Mouse (Mus musculus): Measurements from ENCODE around the gene Aqr.

Aqr gene

GRCm38 (mm10) chr2:114136755-114137154 is 50.1 kb downstream of the Aqr start:
- no peak for DNase-seq (ENCODE audit: low spot score in 2 of 2)

- DNase-seq (ENCODE audit: low spot score in 2 of 2), result no peak
Observed at GRCm38 (mm10) chr2:114135777-114136176, 51.0 kb downstream of the Aqr start.

- DNase-seq (ENCODE audit: low spot score in 2 of 2), result no peak
Observed at GRCm38 (mm10) chr2:114133355-114133754, 53.5 kb downstream of the Aqr start.

- DNase-seq (ENCODE audit: low spot score in 2 of 2), result no peak
Observed at GRCm38 (mm10) chr2:114130657-114131056, 56.2 kb downstream of the Aqr start.

GRCm38 (mm10) chr2:114123304-114123703 is 63.5 kb downstream of the Aqr start:
- no peak for DNase-seq (ENCODE audit: low spot score in 2 of 2)

GRCm38 (mm10) chr2:114119451-114119850 is 67.4 kb downstream of the Aqr start:
- DNase-seq (ENCODE audit: low spot score in 2 of 2), result no peak

- DNase-seq (ENCODE audit: low spot score in 2 of 2), result no peak
Observed at GRCm38 (mm10) chr2:114117665-114118064, 69.2 kb downstream of the Aqr start.

- DNase-seq (ENCODE audit: low spot score in 2 of 2), result no peak
Observed at GRCm38 (mm10) chr2:114117235-114117634, 69.6 kb downstream of the Aqr start.

GRCm38 (mm10) chr2:114115563-114115962 is 71.3 kb downstream of the Aqr start:
- no peak for DNase-seq (ENCODE audit: low spot score in 2 of 2)

GRCm38 (mm10) chr2:114107288-114108278 is 79.2 kb downstream of the Aqr start:
- DNase-seq (ENCODE audit: low spot score in 2 of 2), result no peak

- DNase-seq (ENCODE audit: low spot score in 2 of 2), result no peak
Observed at GRCm38 (mm10) chr2:114106383-114106782, 80.4 kb downstream of the Aqr start.

GRCm38 (mm10) chr2:114102471-114102870 is 84.4 kb downstream of the Aqr start:
- no peak for DNase-seq (ENCODE audit: low spot score in 2 of 2)

- DNase-seq (ENCODE audit: low spot score in 2 of 2), result no peak
Observed at GRCm38 (mm10) chr2:114100834-114101233, 86.0 kb downstream of the Aqr start.

- DNase-seq (ENCODE audit: low spot score in 2 of 2), result no peak
Observed at GRCm38 (mm10) chr2:114099816-114100215, 87.0 kb downstream of the Aqr start.

- DNase-seq (ENCODE audit: low spot score in 2 of 2), result no peak
Observed at GRCm38 (mm10) chr2:114099109-114099508, 87.7 kb downstream of the Aqr start.

- no peak for DNase-seq (ENCODE audit: low spot score in 2 of 2)
Observed at GRCm38 (mm10) chr2:114097627-114098026, 89.2 kb downstream of the Aqr start.

- DNase-seq (ENCODE audit: low spot score in 2 of 2), result no peak
Observed at GRCm38 (mm10) chr2:114096570-114096969, 90.3 kb downstream of the Aqr start.

GRCm38 (mm10) chr2:114095348-114095747 is 91.5 kb downstream of the Aqr start:
- no peak for DNase-seq (ENCODE audit: low spot score in 2 of 2)

GRCm38 (mm10) chr2:114094696-114095095 is 92.1 kb downstream of the Aqr start:
- DNase-seq (ENCODE audit: low spot score in 2 of 2), result no peak

GRCm38 (mm10) chr2:114093577-114093976 is 93.2 kb downstream of the Aqr start:
- no peak for DNase-seq (ENCODE audit: low spot score in 2 of 2)

- DNase-seq (ENCODE audit: low spot score in 2 of 2), result no peak
Observed at GRCm38 (mm10) chr2:114089862-114090261, 97.0 kb downstream of the Aqr start.

GRCm38 (mm10) chr2:114087271-114087670 is 99.6 kb downstream of the Aqr start:
- DNase-seq (ENCODE audit: low spot score in 2 of 2), result no peak

GRCm38 (mm10) chr2:114071876-114072275 is 114.9 kb downstream of the Aqr start:
- DNase-seq (ENCODE audit: low spot score in 2 of 2), result no peak
